Mouse (Mus musculus): ENCODE measurements around the gene Lpin1.

The Lpin1 gene

GRCm38 (mm10) chr12:16610936-16611335 lies at the start of gene Lpin1:
Lpin1 (minus strand) TSS chr12:16610966.
- DNase-seq (ENCODE audit: low read depth, low spot score), result no peak

- DNase-seq (ENCODE audit: low read depth, low spot score), result no peak
Measured at GRCm38 (mm10) chr12:16656906-16657875, 46.4 kb upstream of the Lpin1 start.

- no peak for DNase-seq (ENCODE audit: low read depth, low spot score)
Measured at GRCm38 (mm10) chr12:16655604-16656003, 44.8 kb upstream of the Lpin1 start.

- DNase-seq (ENCODE audit: low read depth, low spot score), result peak; percentile 79
Measured at GRCm38 (mm10) chr12:16653332-16654093, 42.7 kb upstream of the Lpin1 start, which contains the start of gene Ntsr2. Ntsr2 (plus strand) TSS chr12:16653382.

GRCm38 (mm10) chr12:16649819-16650218 lies 39.1 kb upstream of the Lpin1 start:
- no peak for DNase-seq (ENCODE audit: low read depth, low spot score)

- no peak for DNase-seq (ENCODE audit: low read depth, low spot score)
Measured at GRCm38 (mm10) chr12:16648273-16648672, 37.5 kb upstream of the Lpin1 start.

- DNase-seq (ENCODE audit: low read depth, low spot score), result no peak
Measured at GRCm38 (mm10) chr12:16646780-16647409, 36.1 kb upstream of the Lpin1 start.

- no peak for DNase-seq (ENCODE audit: low read depth, low spot score)
Measured at GRCm38 (mm10) chr12:16644698-16645097, 33.9 kb upstream of the Lpin1 start.

- DNase-seq (ENCODE audit: low read depth, low spot score), result no peak
Measured at GRCm38 (mm10) chr12:16643508-16644345, 33.0 kb upstream of the Lpin1 start.

GRCm38 (mm10) chr12:16642000-16642399 lies 31.2 kb upstream of the Lpin1 start:
- no peak for DNase-seq (ENCODE audit: low read depth, low spot score)

GRCm38 (mm10) chr12:16640075-16640474 lies 29.3 kb upstream of the Lpin1 start:
- DNase-seq (ENCODE audit: low read depth, low spot score), result no peak

GRCm38 (mm10) chr12:16639078-16639771 lies 28.5 kb upstream of the Lpin1 start:
- peak; percentile 22 for DNase-seq (ENCODE audit: low read depth, low spot score)

- no peak for DNase-seq (ENCODE audit: low read depth, low spot score)
Measured at GRCm38 (mm10) chr12:16635816-16636215, 25.1 kb upstream of the Lpin1 start.

- DNase-seq (ENCODE audit: low read depth, low spot score), result peak; percentile 71
Measured at GRCm38 (mm10) chr12:16634075-16634813, 23.5 kb upstream of the Lpin1 start.

- DNase-seq (ENCODE audit: low read depth, low spot score), result no peak
Measured at GRCm38 (mm10) chr12:16633235-16633634, 22.5 kb upstream of the Lpin1 start.

GRCm38 (mm10) chr12:16631423-16631822 lies 20.7 kb upstream of the Lpin1 start:
- no peak for DNase-seq (ENCODE audit: low read depth, low spot score)

- DNase-seq (ENCODE audit: low read depth, low spot score), result no peak
Measured at GRCm38 (mm10) chr12:16630866-16631185, 20.1 kb upstream of the Lpin1 start.

- DNase-seq (ENCODE audit: low read depth, low spot score), result no peak
Measured at GRCm38 (mm10) chr12:16630152-16630865, 19.5 kb upstream of the Lpin1 start.

- no peak for DNase-seq (ENCODE audit: low read depth, low spot score)
Measured at GRCm38 (mm10) chr12:16620230-16620629, 9.5 kb upstream of the Lpin1 start.

All from mesoderm, embryonic 11.5 days (tissue).